Mouse (Mus musculus): Measurements from ENCODE around the gene Ggct.
A peak's percentile ranks its signal among the peaks of the same experiment; 100 is the strongest.
"Not testable (repeated sequence)": the region's sequence is repeated elsewhere in the genome, so short reads cannot be mapped to it uniquely, and the experiment has no call there.

Gene Ggct

DNA sequence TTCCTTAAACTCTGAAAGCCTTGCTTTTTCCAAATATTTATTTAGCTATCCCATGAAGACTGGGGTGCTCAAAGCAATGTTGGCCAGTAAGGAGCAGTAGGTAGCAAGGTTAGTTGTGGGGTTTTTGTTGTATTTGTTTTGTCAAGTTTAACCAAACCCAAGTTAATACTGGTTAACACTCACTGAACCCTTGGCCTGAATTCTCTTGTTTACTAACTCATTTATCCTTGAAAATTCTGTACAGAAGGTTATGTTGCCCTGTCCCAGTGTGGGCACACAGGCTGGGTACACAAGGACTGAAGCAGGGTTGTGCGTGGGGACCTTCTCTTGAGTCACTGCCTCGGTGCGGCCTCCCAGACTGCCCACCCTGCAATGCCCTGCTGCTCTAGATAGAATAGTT, 3.6 kb upstream of the Ggct start:
- no peak for DNase-seq (ENCODE audit: low read depth, low spot score)

DNA sequence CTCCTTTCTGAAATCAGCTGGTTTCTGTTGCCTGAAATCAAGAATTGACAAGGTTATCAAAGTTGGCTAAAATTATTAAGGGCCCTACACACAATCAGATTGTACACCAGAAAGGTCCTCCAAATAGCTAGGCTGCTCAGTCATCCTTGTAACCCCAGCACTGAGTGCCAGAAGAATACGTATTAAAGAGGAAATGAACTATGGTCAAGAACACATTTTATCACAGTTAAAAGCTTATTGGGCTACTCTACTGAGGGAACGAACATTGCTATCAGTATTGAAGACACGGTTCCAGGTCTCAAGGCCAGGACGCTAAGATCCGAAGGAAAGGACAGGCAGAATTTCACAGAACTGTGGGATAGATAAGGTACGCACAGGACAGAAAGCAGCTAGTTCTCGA, 609 bp downstream of the Ggct start:
- DNase-seq (ENCODE audit: low read depth, low spot score): no peak

DNA sequence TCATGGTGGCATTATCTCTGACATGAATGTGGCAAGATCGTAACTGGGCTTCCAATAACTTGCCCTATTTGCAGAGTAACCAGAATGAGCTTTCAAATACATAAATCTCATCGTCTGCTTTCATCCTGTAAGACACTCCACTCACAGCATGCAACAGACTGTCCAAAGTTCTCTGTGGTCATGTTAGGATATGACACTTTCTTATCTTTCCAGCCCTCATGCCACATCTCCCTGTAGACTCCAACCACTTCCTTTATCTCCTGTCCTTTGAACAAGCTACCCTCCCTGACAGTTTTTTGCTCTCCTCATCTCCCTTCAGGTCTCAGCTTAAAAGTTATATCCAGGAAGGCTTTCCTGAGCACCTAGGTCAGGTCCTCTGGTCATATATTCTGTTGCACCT, 1.6 kb downstream of the Ggct start:
- DNase-seq (ENCODE audit: low read depth, low spot score): no peak

DNA sequence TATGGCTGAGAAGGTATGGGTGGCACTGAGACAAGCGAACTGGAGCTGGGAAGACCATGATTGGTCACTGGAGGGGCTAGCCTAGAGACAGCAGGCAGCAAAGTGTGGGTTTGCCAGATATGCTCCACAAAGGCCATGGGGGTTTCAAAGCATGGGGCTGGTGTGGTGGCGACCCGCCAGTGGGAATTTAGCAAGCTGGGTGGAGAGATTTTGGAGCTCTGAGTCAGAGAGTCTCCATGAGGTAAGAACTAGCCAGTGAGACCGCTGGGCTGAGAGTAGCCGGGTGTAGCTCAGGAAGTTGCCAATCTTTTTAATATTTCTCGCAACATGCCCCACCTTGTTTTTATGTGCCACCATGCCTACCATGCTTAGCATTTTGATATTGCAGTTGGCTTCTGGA, 4.6 kb downstream of the Ggct start:
- no peak for DNase-seq (ENCODE audit: low read depth, low spot score)

DNA sequence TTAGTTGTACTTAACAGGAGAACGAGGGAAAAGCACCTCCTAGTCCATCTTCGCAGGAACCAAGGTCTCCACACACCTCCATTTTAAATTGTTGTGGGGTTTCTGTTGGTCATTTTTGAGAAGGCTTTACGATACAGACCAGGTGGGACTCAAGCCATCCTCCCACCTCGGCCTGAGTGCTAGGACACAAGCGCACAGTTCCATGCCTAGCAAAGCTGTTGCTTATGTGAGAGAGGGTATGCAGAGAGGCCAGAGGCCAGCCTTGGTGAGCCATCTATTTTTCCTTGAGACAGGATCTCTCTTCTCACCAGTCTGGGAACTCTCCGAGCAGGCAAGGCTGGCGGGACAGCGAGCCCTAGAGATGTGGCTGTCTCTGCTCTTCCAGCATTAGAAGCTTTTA, 8.7 kb downstream of the Ggct start:
- DNase-seq (ENCODE audit: low read depth, low spot score): no peak

DNA sequence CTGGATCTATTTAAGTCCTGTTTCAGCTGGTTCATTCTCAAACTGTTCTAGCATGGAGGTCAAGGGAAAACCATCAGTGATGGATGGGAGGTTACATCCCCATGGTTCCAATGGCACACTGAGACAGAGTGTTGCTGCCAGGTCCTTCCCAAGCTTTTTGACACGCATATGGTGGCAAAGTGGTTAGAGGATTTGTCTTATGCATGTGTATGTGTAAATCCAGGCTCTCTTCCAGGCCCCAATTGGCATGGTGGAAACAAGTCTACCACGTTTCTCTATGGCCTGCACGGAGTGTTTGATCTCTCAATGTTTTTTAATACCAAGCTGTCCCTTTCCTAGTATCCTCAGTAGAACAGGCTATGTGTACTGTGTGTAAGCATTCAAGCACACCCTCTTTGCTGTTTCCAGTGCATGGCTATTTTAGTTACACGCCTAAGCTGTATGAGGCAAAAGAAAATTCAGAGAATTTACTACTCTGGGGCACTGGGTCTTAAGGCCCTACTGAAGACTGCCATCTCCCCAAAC, 9.2 kb downstream of the Ggct start:
- no peak for DNase-seq (ENCODE audit: low read depth, low spot score)

DNA sequence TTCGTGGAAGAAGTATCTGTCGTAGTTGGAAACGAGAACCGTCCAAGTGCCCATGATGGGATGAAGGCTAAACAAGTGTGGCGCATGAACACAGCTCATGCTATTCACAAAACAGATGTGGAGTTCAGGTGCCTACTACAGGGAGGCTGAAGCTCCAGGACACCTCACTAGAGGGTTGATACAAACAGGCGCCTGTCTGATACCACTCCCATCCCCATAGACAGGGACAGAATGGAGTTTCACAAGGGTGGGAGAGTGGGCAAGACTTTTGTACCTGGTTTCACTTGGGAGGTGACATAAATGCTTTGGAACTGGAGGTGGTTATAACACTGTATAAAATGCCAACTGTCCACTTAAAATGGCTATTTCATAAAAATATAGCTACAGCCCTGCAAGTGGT, 13.3 kb downstream of the Ggct start:
- DNase-seq (ENCODE audit: low read depth, low spot score): no peak

DNA sequence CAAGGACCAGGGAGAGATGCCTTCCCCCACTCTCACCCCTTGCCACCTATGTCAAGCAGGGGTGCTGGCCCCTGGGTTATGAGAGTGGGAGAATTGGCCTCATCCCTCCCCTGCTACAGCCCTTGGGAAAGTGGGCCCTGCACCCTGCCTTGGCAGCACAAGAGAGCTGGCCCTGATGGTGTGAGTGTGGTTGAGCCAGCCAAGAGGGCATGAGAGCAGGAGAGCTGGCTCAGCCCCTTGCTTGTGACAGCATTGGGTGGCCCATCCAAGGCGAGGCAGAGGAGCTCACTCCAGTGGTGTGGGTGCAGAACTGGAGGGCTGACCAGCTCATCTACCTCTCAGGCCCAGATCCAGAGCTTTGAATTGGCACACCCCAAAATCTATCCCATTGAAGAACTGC, 17.1 kb downstream of the Ggct start:
- DNase-seq (ENCODE audit: low read depth, low spot score): no peak

DNA sequence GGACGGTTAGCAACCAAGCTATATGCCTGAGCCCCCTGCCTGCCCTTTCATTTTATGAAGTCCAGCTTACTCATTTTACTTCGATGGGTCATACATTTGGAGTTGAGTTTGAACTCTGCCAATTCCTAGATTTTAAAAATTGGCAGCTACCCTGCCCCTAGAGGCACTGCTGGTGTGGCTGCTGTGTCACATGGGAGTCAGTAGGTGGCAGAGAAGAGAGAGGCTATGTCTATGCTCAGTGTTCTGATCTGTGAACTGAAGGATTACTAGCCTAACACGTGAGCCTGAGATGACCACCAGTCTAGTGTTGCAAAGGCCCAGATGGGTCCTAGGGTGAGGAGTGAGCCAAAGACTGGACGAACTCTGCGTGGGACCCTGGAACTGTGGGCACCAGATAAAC, 18.2 kb downstream of the Ggct start:
- DNase-seq (ENCODE audit: low read depth, low spot score): peak; percentile 56

DNA sequence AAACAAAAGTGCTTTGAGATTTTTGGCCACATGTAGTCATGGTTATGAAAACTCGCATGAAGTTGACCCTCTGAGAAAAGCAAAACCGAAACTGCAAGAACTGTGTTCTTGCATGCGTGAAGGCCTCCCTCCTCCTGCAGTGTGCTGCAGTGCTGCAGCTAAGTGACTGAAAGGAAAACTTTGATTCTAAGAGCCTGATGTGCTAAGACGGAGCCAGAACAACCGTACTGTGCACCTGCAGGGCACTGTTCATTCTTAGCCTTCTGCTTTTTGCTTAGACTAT, 19.9 kb downstream of the Ggct start:
- DNase-seq (ENCODE audit: low read depth, low spot score): peak; percentile 74

DNA sequence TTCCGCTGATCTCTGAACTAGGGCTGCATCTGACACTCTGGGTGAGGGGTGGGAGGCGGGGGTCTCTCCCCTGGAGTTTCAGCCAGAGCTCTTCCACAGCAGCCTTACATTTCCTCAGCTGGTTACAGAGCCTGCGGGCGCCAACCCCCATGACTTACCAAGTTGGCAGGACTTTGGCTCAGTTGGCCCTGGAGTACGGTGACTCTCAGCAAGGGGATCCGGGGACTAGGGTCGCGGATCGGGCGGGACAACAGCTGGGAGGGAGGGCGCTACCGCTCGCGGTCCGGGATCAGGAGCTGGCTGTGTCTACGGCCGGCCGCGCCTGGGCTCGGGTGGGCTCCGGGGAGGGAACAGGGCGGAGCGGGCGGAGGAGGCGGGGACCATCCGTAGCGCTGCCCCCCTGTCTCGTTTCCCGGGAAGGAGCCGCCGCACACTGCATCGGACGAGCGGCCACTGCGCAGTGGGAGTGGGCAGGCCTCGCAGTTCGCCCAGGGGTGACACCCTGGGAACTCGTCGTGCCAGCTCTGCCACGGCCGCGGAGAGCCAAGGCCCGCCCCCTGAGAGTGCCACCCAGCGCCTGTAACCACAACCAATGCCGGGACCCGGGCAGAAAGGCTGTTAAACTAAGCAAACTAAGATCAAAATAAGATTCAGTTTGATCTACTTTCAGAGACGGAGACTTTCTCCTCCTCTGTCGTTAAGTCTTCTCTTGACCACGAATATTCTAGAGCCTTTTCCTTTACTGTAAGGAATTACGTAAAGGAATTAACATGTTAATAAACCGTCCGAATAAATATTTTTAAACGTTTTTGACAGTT, 20.4 kb downstream of the Ggct start, which contains the start of gene Nod1:
TSS of gene Nod1 (minus strand) at position 502 of the 818 bp plus-strand sequence.
- peak; percentile 76 for DNase-seq (ENCODE audit: low read depth, low spot score)

DNA sequence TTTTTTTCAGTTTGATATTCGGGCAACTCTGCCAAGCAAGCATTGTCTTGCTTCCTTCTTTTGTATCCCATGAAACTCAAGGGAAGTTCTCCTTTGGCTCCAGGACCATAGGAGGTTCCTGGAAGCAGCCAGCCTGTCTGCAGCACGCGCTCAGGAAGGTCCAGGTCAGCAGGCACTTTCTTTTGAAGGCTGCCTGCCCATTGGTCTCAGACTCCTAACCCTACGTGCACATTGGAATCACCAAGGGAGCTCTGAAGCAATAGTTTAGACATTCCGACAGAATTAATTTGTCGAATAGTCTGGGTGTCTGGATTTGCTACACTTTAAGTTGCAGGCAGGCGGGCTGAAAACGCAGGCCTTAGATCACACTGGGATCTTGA, 21.0 kb downstream of the Ggct start:
- DNase-seq (ENCODE audit: low read depth, low spot score): no peak

DNA sequence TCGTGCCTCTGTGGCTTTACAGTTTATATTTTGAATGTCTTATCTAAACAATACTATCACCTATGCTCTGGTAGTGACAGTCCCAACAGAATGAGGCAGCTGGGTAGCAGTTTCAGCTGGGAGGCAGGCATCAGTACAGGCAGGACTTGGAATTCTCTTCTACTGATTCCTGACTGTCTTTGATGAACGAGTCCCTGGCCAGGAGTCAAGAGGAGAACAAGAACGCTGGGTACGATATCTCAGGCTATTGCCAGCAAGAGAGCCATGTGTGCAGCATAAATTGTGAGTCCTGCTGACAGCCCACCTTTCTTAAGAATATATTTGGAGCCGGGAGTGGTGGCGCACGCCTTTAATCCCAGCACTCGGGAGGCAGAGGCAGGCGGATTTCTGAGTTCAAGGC, 22.2 kb downstream of the Ggct start:
- no peak for DNase-seq (ENCODE audit: low read depth, low spot score)

DNA sequence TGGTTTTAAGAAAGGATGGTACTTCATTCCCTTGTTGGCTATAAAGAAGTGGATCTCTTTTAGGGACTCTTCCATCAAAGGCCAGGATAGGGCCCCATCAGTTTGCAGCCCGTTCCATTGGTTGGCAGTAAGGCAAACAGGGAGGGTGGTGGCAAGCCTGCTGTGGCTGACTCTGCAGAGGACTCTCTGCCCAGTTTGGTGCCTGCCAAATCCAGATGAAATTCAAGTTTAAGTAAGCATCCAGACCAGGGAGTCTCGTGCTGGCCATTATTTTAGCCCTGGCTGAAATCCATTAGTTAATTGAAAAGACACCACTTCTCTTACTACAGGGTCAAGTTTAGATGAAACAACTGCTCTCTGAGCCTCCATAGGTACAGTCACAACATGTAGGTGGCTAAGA, 22.9 kb downstream of the Ggct start:
- DNase-seq (ENCODE audit: low read depth, low spot score): no peak

DNA sequence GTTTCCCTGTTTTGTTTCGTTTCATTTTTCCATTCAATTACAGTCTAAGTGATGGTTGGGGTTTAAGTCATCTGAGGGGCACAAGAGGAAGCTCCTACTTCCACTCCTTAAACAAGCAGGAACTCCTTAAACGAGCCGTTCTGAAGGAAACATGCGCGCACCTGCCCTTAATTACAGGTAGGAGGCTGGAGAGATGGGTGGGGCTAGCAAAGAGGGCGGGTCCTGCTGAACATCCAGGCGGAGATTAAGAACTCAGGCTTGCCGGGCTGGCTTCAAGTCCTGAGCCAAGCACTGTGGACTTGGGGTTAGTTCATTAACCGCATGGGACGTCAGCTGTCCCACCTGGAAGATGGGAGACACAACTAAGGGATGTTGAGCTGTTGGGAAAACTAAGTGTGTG, 25.2 kb downstream of the Ggct start:
- DNase-seq (ENCODE audit: low read depth, low spot score): no peak

DNA sequence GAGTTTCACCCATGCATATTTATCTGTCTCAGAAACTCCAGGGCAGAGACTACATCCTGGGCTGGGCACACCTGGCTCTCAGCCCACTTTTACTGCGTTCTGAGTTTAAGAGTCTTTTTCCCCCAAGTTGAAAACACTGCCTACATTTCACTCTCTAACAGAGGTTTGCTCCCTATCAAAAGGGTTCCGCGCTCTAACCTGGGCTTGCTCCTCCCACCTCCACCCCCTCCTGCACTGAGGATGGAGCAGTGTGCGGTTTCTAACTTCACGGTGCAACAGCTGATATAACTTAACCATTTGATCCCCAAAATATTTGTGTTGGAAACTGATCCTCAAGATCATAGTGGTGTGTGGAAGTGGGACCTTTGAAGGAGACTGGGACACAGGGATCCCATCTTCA, 27.5 kb downstream of the Ggct start:
- DNase-seq (ENCODE audit: low read depth, low spot score): no peak

DNA sequence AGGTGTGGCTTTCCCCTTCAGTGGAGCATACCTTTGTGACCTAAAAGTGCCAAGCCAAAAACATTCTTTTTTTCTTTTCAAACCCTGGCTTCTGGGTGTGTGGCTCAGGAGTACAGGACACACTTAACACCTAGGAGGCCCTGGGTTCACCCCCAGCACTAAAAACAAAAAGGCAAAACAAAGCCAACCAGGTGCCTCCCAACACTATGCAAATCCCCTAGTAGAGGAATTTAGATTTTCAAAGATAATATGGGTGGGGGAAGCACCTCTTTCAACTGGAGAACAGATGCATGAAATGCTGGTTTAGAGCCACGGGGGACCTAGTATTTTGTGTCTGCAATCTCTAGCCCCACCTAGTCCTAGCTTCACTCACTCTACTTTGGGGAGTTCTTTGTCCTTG, 28.0 kb downstream of the Ggct start:
- peak; percentile 80 for DNase-seq (ENCODE audit: low read depth, low spot score)

DNA sequence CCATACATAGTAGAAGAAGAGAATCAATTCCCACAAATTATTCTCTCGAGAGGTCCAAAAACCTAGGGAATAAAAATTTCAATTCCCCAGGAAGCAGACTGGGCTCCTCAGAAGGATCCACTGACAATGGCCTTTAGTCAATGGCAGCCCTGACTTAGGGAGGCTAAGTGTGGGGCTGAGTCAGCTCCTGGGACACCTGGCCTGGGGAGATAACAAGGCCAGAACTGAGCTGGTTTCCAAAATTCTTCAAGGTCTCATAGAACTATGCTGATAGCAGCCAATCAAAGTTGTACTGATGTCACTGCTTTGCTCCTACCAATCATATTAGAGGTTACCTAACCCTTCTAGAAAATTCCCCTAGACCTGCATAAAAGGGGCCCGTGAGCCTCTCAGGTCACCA, 29.2 kb downstream of the Ggct start:
- no peak for DNase-seq (ENCODE audit: low read depth, low spot score)

DNA sequence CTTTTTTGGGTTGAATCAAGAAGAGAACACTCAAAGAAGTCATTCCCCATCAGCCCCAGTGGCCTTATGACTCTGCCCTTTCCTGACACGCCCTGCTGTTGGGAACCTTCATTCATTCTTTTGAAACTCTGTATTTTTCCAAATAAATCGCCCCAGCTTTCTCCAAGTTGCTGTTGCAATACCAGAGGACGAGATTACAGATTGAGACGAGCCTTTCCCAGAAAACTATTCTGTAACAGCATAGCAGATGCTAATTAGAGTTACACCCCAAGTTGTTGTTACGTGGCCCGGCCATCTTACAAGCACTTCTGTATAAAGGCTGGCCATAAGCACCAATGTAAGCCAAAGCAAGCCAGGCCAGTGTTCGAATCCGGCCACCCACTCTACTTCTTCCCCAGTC, 35.1 kb downstream of the Ggct start:
- no peak for DNase-seq (ENCODE audit: low read depth, low spot score)

DNA sequence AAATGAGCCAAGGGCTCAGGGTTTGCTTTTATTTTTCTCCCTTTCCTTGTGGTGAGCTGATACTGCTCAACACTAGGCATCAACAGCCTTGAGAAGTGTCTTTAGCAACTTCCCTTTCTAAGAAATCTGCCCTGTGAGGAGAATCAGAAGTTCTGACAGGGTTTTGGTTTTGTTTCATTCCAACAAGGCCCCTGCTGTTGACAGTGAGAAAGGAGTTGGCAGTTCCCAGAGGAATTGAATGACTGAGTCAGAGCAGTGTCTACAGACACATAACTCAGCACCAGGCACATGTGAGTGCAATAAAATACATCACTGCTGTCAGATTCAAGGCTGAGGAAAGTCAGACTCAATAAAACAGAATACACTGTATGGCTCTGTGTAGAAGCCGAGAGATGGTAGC, 36.3 kb downstream of the Ggct start:
- DNase-seq (ENCODE audit: low read depth, low spot score): no peak

DNA sequence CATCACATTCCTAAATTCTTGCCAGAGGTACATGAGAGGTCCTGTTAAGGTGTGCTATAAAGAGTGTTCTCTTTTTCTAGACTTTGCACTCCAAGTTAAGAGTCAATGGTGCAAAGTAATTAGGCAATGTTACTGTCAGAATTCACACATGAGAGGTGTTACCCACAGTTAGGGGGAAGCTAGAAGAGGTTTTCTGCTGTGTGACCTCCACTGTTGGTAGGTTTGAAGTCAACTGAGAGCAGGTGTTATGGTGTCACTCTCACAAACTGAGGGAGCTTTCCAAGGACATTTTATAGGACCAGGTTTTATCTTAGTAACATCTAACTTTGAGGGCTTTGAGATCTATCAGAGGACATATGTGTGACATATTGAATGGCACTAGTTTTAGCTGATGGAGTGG, 36.8 kb downstream of the Ggct start:
- no peak for DNase-seq (ENCODE audit: low read depth, low spot score)

DNA sequence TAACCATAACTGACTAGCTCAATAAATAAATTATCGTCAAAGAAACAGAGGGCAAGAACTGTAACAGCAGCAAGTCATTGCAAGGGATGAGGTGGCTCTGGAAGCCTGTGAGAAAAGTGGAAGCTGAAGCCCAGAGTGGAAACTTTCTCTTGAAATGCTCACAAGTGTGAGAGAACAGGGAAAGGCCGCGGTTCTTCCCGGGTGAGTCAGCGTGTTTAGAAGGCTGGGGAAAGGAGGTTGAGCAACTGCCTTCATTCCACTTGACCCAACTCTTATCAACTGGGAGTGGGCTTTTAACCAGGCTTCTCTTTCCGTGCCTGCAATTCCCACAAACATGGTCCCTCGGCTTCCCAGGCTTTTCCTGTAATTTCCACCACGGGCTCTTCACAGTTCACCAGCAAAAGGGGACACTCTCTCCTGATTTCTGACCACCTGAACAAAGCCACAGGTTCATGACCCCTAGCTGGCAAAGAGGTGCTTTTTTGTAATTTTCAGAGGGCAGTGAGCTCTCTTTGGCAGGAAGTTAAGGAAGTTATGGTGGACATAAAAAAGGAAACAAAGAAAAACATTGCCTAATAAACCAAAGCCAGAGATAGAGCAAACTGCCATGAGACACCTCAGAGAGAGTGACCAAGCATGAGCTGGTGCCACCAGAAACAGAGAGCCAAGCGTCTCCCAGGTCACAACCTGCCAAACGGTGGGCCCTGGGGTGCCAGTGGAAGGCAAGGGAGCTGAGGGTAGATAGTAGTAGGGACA, 37.9 kb downstream of the Ggct start:
- DNase-seq (ENCODE audit: low read depth, low spot score): peak; percentile 65

DNA sequence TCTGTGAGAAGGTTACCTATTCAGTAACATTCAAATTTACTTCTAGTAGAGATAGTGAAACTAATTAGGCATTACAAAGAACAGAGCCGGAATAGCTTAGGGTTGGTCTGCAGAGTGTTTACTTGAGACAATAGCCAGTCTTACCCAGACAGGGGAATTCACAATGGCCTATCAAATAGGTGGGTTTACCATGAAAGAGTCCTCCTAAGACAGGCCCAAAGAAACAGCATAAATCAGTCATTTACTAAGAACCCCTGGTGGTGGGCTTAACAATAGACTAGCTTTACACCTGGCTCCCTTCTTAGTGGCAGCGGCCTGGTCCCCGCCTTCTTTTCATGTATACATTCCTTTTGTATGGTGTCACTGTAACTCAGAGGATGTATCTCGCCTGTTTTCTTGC, 39.4 kb downstream of the Ggct start:
- not testable (repeated sequence) for DNase-seq (ENCODE audit: low read depth, low spot score)

All from A20 (cell line).